Mouse (Mus musculus): Measurements from ENCODE around the gene Pax2. TPM values are rescaled to one million over a fixed set of nuclear protein-coding genes. Genes with fewer than 3 reads are reported as not detected.

The Pax2 gene
- total RNA-seq, 2 experiments from 2014 or later, result not detected

GRCm38 (mm10) chr19:44749061-44749990 lies 6.5 kb upstream of the Pax2 start:
- no peak for DNase-seq

GRCm38 (mm10) chr19:44750051-44751041 lies 5.5 kb upstream of the Pax2 start:
- DNase-seq, result no peak

DNA sequence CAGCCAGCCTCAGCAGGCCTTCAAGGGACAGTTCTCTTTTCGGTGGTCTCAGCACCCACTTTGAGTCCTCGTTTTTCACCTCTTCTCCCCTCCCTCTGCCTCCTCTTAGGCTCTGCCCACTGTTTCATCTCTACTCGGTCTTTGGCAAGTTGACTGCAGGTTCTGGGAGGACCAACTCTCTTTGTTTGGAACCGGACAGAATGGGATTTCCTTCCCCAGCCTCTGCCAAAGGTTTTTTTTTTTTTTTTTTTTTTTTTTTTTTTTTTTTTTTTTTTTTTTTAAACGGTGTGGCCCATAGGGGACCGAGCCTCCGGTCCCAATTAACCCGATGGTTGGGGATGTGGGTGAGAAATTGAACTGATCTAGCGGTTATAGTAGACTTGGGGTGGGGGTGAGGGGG lies 4.8 kb upstream of the Pax2 start:
- DNase-seq, result no peak

DNA sequence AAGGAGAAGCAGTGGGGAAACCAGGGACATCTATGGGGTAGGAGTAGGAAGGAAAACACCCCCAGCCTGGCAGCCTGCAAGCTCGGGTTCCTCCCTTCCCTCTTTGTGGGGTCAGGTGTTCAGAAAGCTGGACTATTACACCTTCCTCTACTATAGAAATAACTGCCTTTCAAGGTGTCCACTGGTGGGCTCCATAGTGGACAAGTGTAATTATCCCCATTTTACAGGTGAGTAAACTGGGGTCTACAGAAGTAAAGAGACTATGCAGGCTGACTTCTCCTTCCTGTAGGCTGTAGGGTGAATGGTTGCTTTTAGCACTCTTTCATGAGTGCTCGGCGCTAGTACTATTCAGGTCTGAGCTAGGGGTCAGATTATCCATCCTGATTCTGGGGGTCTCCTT lies 4.3 kb upstream of the Pax2 start:
- DNase-seq, result no peak

GRCm38 (mm10) chr19:44752056-44752940 lies 3.5 kb upstream of the Pax2 start:
- no peak for DNase-seq

GRCm38 (mm10) chr19:44753361-44753760 lies 2.5 kb upstream of the Pax2 start:
- DNase-seq, result no peak

DNA sequence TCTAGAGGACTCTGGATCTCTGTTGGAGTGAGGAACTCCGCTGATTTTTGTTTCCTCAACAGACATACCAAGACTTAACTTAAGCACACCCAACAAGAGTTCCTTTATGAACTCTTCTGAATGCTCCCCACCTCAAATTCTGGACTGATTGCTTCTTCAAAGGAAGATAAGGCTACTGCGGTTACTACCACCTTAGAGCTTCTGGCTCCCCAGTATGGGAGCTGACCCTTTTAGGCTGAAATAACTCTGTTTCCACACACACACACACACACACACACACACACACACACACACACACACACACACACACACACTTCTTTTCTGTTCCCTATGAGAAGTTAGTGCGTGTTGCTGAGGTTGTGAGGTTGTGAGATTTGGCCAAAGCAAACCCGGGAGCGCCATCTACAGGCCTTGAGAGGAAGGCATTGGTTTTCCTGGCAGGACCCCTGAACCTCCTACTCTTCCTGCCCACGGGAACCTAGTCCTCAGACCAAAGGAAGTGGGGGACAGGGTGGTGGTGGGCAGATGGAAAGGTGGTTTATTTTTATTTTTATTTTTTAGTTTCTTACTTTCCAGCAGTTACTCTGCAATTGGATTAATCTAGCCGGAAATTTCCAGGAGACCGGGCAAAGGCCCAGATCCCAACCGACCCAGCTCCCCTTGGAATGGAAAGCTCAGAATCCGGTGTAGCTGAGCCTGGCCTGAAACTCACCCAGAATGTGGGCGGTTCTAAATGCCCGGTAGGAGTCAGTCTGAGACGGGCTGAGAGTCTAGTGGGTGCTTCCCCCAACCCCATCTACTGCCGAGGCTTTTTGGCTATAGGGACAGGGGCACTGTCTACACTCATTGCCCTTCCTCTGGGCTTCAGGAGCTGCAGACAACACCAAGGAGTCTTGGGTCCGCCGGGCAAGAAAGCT lies 1.1 kb upstream of the Pax2 start:
- no peak for DNase-seq

DNA sequence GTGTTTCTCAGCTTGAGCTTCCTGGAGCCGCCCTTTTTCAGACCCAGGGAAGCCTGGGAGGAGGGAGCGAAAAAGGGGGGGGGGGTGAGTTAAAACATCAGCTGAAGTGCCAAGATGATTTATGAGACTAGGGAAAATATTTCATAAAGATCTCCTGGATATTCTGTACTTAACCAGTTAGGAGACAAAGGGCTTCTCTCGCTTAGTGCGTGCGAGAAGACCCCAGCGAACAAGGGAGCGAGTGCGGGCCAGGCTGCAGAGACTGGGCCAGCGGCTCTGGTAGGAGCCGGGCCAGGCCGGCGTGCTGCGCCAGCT lies 510 bp upstream of the Pax2 start:
- DNase-seq, result no peak

- DNase-seq, result no peak
Observed at GRCm38 (mm10) chr19:44756421-44757230, 781 bp downstream of the Pax2 start.

DNA sequence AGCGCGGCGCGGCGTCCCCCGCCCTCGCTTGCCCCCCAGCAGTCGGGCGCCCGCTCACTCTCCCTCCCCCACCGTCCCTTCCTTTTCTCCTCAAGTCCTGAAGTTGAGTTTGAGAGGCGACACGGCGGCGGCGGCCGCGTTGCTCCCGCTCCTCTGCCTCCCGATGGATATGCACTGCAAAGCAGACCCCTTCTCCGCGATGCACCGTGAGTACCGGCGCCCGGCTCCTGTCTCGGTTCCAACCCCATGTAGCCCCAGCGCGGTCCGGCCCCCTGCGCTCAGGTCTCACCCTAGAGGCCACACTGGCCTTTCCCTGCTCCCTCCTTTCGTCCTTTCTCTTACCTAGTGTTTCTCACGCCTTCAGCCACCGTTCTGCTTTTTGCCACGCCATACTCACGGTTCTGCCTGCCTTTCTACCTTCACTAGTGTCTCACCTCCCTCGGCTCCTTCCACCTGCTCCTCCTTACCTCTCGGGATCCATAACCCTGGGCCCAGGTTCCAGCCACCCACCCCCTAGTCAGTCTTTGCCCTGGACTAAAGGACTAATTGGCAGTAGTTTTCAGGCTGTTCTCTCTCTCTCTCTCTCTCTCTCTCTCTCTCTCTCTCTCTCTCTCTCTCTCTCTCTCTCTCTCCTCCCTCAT lies 1.5 kb downstream of the Pax2 start:
- no peak for DNase-seq

DNA sequence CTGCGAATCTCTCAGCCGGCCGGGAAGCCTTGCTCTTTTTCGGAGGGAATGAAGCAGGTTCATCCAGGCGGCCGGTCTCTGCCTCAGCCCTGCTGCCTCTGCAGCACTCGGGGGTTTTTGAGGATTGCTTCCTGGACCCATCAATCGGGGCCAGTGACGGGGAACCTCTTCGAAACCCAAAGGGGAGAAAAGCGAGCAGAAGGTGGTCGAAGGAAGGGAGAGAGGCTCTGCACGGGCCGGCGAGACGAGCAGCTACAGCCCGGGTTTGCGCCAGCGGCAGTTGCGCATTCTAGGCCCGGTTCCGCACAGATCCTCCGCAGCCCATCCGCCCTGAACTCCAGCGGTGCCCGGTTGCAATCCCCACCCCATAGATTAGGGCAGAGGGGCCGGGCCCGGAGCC lies 3.0 kb downstream of the Pax2 start:
- no peak for DNase-seq

DNA sequence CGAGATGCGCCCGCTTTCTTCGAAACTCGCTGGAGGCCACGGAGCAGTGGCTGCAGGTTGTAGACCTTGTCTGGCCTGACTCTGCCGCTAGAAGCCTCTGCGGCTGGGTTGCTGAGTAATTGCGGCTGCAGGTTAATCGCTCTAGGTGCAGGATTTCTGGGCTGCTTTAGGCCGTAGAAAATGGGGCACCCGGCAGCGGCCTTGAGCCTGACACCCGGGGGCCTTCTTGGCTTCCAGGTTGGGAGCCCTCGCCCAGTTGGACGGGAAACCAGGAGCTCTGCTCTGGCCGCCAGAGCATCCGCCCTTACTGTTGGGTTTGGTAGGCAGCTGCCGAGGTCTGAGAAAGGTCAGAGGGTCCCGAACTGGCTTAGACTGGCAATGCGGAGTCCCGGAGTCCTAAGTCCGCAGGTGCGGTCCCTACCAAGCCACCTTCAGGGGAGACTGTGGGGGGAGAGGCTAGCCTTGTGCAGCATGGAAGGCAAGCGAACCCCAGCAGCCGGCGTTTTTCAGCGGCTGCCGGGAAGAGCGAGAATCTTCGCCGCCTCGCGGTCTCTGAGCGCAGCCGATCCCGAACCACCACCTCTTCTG lies 3.8 kb downstream of the Pax2 start:
- no peak for DNase-seq

GRCm38 (mm10) chr19:44760259-44761131 lies 4.7 kb downstream of the Pax2 start:
- DNase-seq, result no peak

- DNase-seq, result no peak
Observed at GRCm38 (mm10) chr19:44762121-44762621, 6.3 kb downstream of the Pax2 start.

- DNase-seq, result no peak
Observed at GRCm38 (mm10) chr19:44770268-44771050, 14.6 kb downstream of the Pax2 start.

- DNase-seq, result no peak
Observed at GRCm38 (mm10) chr19:44771499-44771898, 15.7 kb downstream of the Pax2 start.

DNA sequence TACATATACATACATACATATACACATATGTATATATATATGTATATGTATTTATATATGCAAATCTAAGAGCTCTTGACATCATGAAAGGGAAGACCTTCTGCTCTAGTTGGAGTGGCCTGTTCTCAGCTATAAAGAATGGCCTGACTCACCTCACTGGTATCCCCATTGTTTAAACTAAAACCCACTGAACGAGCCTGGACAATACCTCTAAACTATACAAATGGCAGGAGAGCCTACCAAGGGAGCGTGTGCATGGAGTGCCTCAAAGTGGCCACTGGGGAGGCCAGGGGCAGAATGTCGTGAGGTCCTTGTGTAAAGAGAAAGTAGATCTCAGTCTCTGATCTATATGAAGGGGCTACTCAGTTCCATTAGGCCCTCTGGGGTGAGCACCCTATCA lies 26.1 kb downstream of the Pax2 start:
- no peak for DNase-seq

All from gastrocnemius, postnatal 25 days (tissue).